Mouse (Mus musculus): ENCODE results near the gene Gpr162. TPM values are rescaled to one million over a fixed set of nuclear protein-coding genes. Genes with fewer than 3 reads are reported as not detected.
A peak's percentile ranks its signal among the peaks of the same experiment; 100 is the strongest.
"Not testable (repeated sequence)": the region's sequence is repeated elsewhere in the genome, so short reads cannot be mapped to it uniquely, and the experiment has no call there.

The Gpr162 gene
- polyA plus RNA-seq, 1 experiment, result 117 TPM

GRCm38 (mm10) chr6:124814858-124815774, 48.7 kb downstream of the Gpr162 start:
- TF ChIP-seq CTCF (IDR thresholded peaks at IDR 0.05; ENCODE audit: borderline replicate concordance, extremely low read depth, insufficient read depth, insufficient read length) (no peak), POLR2A (IDR thresholded peaks at IDR 0.05; ENCODE audit: borderline replicate concordance, extremely low read depth, insufficient read depth, insufficient read length, poor library complexity, severe bottlenecking) (no peak)
- DNase-seq (ENCODE audit: low read depth), result peak; percentile 33

- TF ChIP-seq CTCF (IDR thresholded peaks at IDR 0.05; ENCODE audit: borderline replicate concordance, extremely low read depth, insufficient read depth, insufficient read length), result no peak
- TF ChIP-seq POLR2A (IDR thresholded peaks at IDR 0.05; ENCODE audit: borderline replicate concordance, extremely low read depth, insufficient read depth, insufficient read length, poor library complexity, severe bottlenecking), result no peak
- no peak for DNase-seq (ENCODE audit: low read depth)
Measured at GRCm38 (mm10) chr6:124814448-124814847, 49.3 kb downstream of the Gpr162 start.

- DNase-seq (ENCODE audit: low read depth), result peak; percentile 95
- peak; percentile 76; the same call in 1 of the 2 replicates for TF ChIP-seq POLR2A (IDR thresholded peaks at IDR 0.05; ENCODE audit: borderline replicate concordance, extremely low read depth, insufficient read depth, insufficient read length, poor library complexity, severe bottlenecking)
- TF ChIP-seq CTCF (IDR thresholded peaks at IDR 0.05; ENCODE audit: borderline replicate concordance, extremely low read depth, insufficient read depth, insufficient read length), result no peak
Measured at GRCm38 (mm10) chr6:124813933-124814332, 49.9 kb downstream of the Gpr162 start, which contains the start of gene Tpi1. Tpi1 (minus strand) TSS chr6:124814296.

- peak; percentile 90 for DNase-seq (ENCODE audit: low read depth)
- peak; percentile 28; the same call in 1 of the 2 replicates for TF ChIP-seq POLR2A (IDR thresholded peaks at IDR 0.05; ENCODE audit: borderline replicate concordance, extremely low read depth, insufficient read depth, insufficient read length, poor library complexity, severe bottlenecking)
- TF ChIP-seq CTCF (IDR thresholded peaks at IDR 0.05; ENCODE audit: borderline replicate concordance, extremely low read depth, insufficient read depth, insufficient read length), result no peak
Measured at GRCm38 (mm10) chr6:124813496-124813895, 50.3 kb downstream of the Gpr162 start.

GRCm38 (mm10) chr6:124812848-124813247, 50.9 kb downstream of the Gpr162 start:
- DNase-seq (ENCODE audit: low read depth), result no peak
- TF ChIP-seq CTCF (IDR thresholded peaks at IDR 0.05; ENCODE audit: borderline replicate concordance, extremely low read depth, insufficient read depth, insufficient read length) (no peak), POLR2A (IDR thresholded peaks at IDR 0.05; ENCODE audit: borderline replicate concordance, extremely low read depth, insufficient read depth, insufficient read length, poor library complexity, severe bottlenecking) (no peak)

GRCm38 (mm10) chr6:124811701-124812560, 51.9 kb downstream of the Gpr162 start:
- DNase-seq (ENCODE audit: low read depth), result no peak
- no peak for TF ChIP-seq CTCF (IDR thresholded peaks at IDR 0.05; ENCODE audit: borderline replicate concordance, extremely low read depth, insufficient read depth, insufficient read length)
- TF ChIP-seq POLR2A (IDR thresholded peaks at IDR 0.05; ENCODE audit: borderline replicate concordance, extremely low read depth, insufficient read depth, insufficient read length, poor library complexity, severe bottlenecking), result no peak

- DNase-seq (ENCODE audit: low read depth), result no peak
- TF ChIP-seq POLR2A (IDR thresholded peaks at IDR 0.05; ENCODE audit: borderline replicate concordance, extremely low read depth, insufficient read depth, insufficient read length, poor library complexity, severe bottlenecking) (no peak), CTCF (IDR thresholded peaks at IDR 0.05; ENCODE audit: borderline replicate concordance, extremely low read depth, insufficient read depth, insufficient read length) (no peak)
Measured at GRCm38 (mm10) chr6:124811403-124811665, 52.4 kb downstream of the Gpr162 start.

- not testable (repeated sequence) for DNase-seq (ENCODE audit: low read depth)
Measured at GRCm38 (mm10) chr6:124810566-124811402, 53.0 kb downstream of the Gpr162 start.

GRCm38 (mm10) chr6:124809775-124810538, 53.8 kb downstream of the Gpr162 start:
- TF ChIP-seq POLR2A (IDR thresholded peaks at IDR 0.05; ENCODE audit: borderline replicate concordance, extremely low read depth, insufficient read depth, insufficient read length, poor library complexity, severe bottlenecking) (no peak), CTCF (IDR thresholded peaks at IDR 0.05; ENCODE audit: borderline replicate concordance, extremely low read depth, insufficient read depth, insufficient read length) (no peak)
- DNase-seq (ENCODE audit: low read depth), result no peak

GRCm38 (mm10) chr6:124809052-124809774, 54.6 kb downstream of the Gpr162 start:
- DNase-seq (ENCODE audit: low read depth), result peak; percentile 82
- peak; percentile 67 for TF ChIP-seq CTCF (IDR thresholded peaks at IDR 0.05; ENCODE audit: borderline replicate concordance, extremely low read depth, insufficient read depth, insufficient read length)
- no peak for TF ChIP-seq POLR2A (IDR thresholded peaks at IDR 0.05; ENCODE audit: borderline replicate concordance, extremely low read depth, insufficient read depth, insufficient read length, poor library complexity, severe bottlenecking)

Other genes with a start within 250 kb of the Gpr162 start
- 0.31 and 0.32 TPM in 2 replicates for gene C1s2, start 227.9 kb downstream of the Gpr162 start, polyA plus RNA-seq (2012; rRNA removed)
- gene Lpcat3, start 201.0 kb downstream of the Gpr162 start, polyA plus RNA-seq (2012; rRNA removed), result 54.8 and 58.7 TPM in 2 replicates
- 95.2 and 132 TPM in 2 replicates for gene Emg1, start 151.8 kb downstream of the Gpr162 start, polyA plus RNA-seq (2012; rRNA removed)
- gene Phb2, start 151.6 kb downstream of the Gpr162 start, polyA plus RNA-seq (2012; rRNA removed), result 168 and 174 TPM in 2 replicates
- 2.6 and 2.9 TPM in 2 replicates for gene Ptpn6, start 125.3 kb downstream of the Gpr162 start, polyA plus RNA-seq (2012; rRNA removed)
- 429 and 583 TPM in 2 replicates for gene Grcc10, start 122.6 kb downstream of the Gpr162 start, polyA plus RNA-seq (2012; rRNA removed)
- not detected in 2 replicates for gene Gm45234, start 108.0 kb downstream of the Gpr162 start, polyA plus RNA-seq (2012; rRNA removed)
- gene Atn1, start 107.5 kb downstream of the Gpr162 start, polyA plus RNA-seq (2012; rRNA removed), result 62.8 and 136 TPM in 2 replicates
- 48.6 and 69.6 TPM in 2 replicates for gene Eno2, start 94.3 kb downstream of the Gpr162 start, polyA plus RNA-seq (2012; rRNA removed)
- 5.6 and 8.7 TPM in 2 replicates for gene Lrrc23, start 84.3 kb downstream of the Gpr162 start, polyA plus RNA-seq (2012; rRNA removed)
- gene Spsb2, start 55.3 kb downstream of the Gpr162 start, polyA plus RNA-seq (2012; rRNA removed), result 5.3 and 5.7 TPM in 2 replicates
- gene Tpi1, start 49.7 kb downstream of the Gpr162 start, polyA plus RNA-seq (2012; rRNA removed), result 318 and 333 TPM in 2 replicates
- gene Usp5, start 34.5 kb downstream of the Gpr162 start, polyA plus RNA-seq (2012; rRNA removed), result 157 and 162 TPM in 2 replicates
- 49.5 and 122 TPM in 2 replicates for gene Cdca3, start 34.4 kb downstream of the Gpr162 start, polyA plus RNA-seq (2012; rRNA removed)
- gene Gnb3, start 23.7 kb downstream of the Gpr162 start, polyA plus RNA-seq (2012; rRNA removed), result 1.9 and 2.6 TPM in 2 replicates
- gene P3h3, start 6.2 kb downstream of the Gpr162 start, polyA plus RNA-seq (2012; rRNA removed), result 123 and 173 TPM in 2 replicates
- gene Cd4, start 24.2 kb upstream of the Gpr162 start, polyA plus RNA-seq (2012; rRNA removed), result 0.09 and 0.14 TPM in 2 replicates
- gene Lag3, start 47.7 kb upstream of the Gpr162 start, polyA plus RNA-seq (2012; rRNA removed), result 3.8 and 4.5 TPM in 2 replicates
- 2,630 and 3,258 TPM in 2 replicates for gene Ptms, start 56.1 kb upstream of the Gpr162 start, polyA plus RNA-seq (2012; rRNA removed)
- 551 and 626 TPM in 2 replicates for gene Mlf2, start 67.4 kb upstream of the Gpr162 start, polyA plus RNA-seq (2012; rRNA removed)
- gene Cops7a, start 101.6 kb upstream of the Gpr162 start, polyA plus RNA-seq (2012; rRNA removed), result 130 and 170 TPM in 2 replicates
- gene Pianp, start 132.7 kb upstream of the Gpr162 start, polyA plus RNA-seq (2012; rRNA removed), result 49.8 and 68.1 TPM in 2 replicates
- 107 and 118 TPM in 2 replicates for gene Zfp384, start 145.2 kb upstream of the Gpr162 start, polyA plus RNA-seq (2012; rRNA removed)
- 127 and 169 TPM in 2 replicates for gene Ing4, start 175.8 kb upstream of the Gpr162 start, polyA plus RNA-seq (2012; rRNA removed)
- 29.5 and 32.6 TPM in 2 replicates for gene Acrbp, start 185.7 kb upstream of the Gpr162 start, polyA plus RNA-seq (2012; rRNA removed)
- gene Lpar5, start 203.9 kb upstream of the Gpr162 start, polyA plus RNA-seq (2012; rRNA removed), result 1.0 and 1.2 TPM in 2 replicates
- 69.8 and 142 TPM in 2 replicates for gene Chd4, start 232.0 kb upstream of the Gpr162 start, polyA plus RNA-seq (2012; rRNA removed)